Comparison of ENCODE assay signal across 8 mouse cellular contexts in the genomic region with DNA sequence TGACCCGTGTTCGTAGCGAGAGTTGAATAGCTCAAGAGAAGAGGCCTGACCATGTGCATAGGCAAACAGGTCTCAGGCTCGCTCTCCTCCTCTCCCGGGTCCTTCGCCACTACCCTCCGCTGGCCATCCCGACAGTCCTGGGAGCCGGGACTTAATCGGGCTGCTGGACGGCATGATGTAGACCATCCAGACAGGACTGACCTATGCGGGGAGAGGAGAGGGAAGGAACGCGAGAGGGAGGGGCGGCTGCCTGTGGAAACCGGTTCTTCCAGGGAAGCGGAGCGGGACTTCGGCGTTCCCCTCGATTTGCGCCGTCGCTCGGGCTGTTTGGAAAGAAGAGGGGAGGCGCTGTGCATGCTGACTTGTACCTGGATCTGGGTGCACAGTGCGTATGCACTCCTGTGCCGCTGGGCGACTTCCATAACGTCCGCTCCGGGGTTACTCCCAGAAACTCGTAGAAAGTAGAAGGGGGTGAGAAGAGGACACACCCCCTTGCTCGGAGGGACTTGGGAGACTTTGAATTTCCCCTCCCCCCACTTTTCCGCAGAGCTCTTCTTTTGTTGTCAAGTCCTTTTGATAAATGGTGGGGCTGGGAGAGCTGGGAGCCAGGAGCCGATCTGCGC. TPM values are rescaled to one million over a fixed set of nuclear protein-coding genes. Genes with fewer than 3 reads are reported as not detected.
DNase-seq lines count a peak whose midpoint lies in the region; ATAC-seq and TF ChIP-seq lines count a peak whose summit lies in the region.

TSS of gene Zfp503 (minus strand) at position 311 of the 623 bp plus-strand sequence.

- peak within 1 kb of the TSS; percentile 100 for H3K27ac ChIP-seq in intestine, embryonic 14.5 days (ENCODE audit: low read depth)
- H3K27ac ChIP-seq in liver, embryonic 14.5 days = no peak within 1 kb of the TSS
- peak within 1 kb of the TSS; percentile 91 for H3K27ac ChIP-seq in neural tube, embryonic 13.5 days (replicated peaks)

- under 1% methylated on average over 37 of the region's 37 CpGs for WGBS in intestine, embryonic 14.5 days
- under 1% methylated on average over 37 of the region's 37 CpGs for WGBS in liver, embryonic 14.5 days (ENCODE audit: insufficient replicate concordance)
- WGBS in neural tube, embryonic 13.5 days = under 1% methylated on average over 37 of the region's 37 CpGs

- peak within 1 kb of the TSS; percentile 71 for H3K4me2 ChIP-seq in intestine, embryonic 14.5 days (ENCODE audit: low read length)
- peak within 1 kb of the TSS; percentile 56 for H3K4me2 ChIP-seq in liver, embryonic 14.5 days (ENCODE audit: low read depth)
- H3K4me2 ChIP-seq in neural tube, embryonic 13.5 days = peak within 1 kb of the TSS; percentile 91

- TF ChIP-seq CTCF in liver, embryonic 14.5 days (IDR thresholded peaks at IDR 0.05; ENCODE audit: low read depth) = no peak

- H3K9me3 ChIP-seq in intestine, embryonic 14.5 days (ENCODE audit: control insufficient read depth, low read length) = no peaks in the 10 kb centered on the region
- H3K9me3 ChIP-seq in liver, embryonic 14.5 days (ENCODE audit: control insufficient read depth, low read length) = no peaks in the 10 kb centered on the region
- H3K9me3 ChIP-seq in neural tube, embryonic 13.5 days = no peaks in the 10 kb centered on the region

- peak within 1 kb of the TSS; percentile 58 for H3K4me3 ChIP-seq in intestine, embryonic 14.5 days (ENCODE audit: low read depth, low read length)
- H3K4me3 ChIP-seq in liver, embryonic 14.5 days (ENCODE audit: insufficient read depth in 1 of 2, low read depth in 2 of 2, low read length in 2 of 2) = 0 out of 4 replicates have a peak within 1 kb of the TSS, but pooled peaks of 1 of the 2 experiments have one; percentile 5
- peak within 1 kb of the TSS; percentile 91 for H3K4me3 ChIP-seq in neural tube, embryonic 13.5 days

- intact Hi-C loops in left cerebral cortex, postnatal 4 days (cut with DNase I) = loop anchor here (5.0 to 10.0 kb wide), 5 partner anchors 453 to 1413 kb away; no protein-coding TSS in a partner anchor

- ATAC-seq in intestine, embryonic 14.5 days (replicated peaks; ENCODE audit: low FRiP score, low TSS enrichment, low read depth) = peak; percentile 20; the same call in 1 of the 2 replicates
- ATAC-seq in liver, embryonic 14.5 days (ENCODE audit: insufficient read depth) = no peak
- ATAC-seq in neural tube, embryonic 13.5 days (ENCODE audit: low read depth) = no peak

- no peaks in the 10 kb centered on the region for H3K27me3 ChIP-seq in intestine, embryonic 14.5 days (replicated peaks; ENCODE audit: control insufficient read depth, insufficient read depth, low read length)
- H3K27me3 ChIP-seq in liver, embryonic 14.5 days (ENCODE audit: control insufficient read depth, insufficient read depth, low read length) = peaks cover 100% of the 10 kb centered on the region
- peaks cover 13% of the 10 kb centered on the region; the same call in 1 of the 2 replicates for H3K27me3 ChIP-seq in neural tube, embryonic 13.5 days

- TF ChIP-seq EP300 in liver, embryonic 14.5 days (IDR thresholded peaks at IDR 0.05; ENCODE audit: low read depth) = no peak

- DNase-seq in NIH3T3 (ENCODE audit: low read depth) = peak; percentile 90
- DNase-seq in adrenal gland, postnatal 4 days (ENCODE audit: low spot score in 2 of 2) = peak; percentile 30 to 57
- DNase-seq in gastrocnemius, adult 8-10 months (ENCODE audit: low spot score in 2 of 2) = peak; percentile 24 to 37
- DNase-seq in intestine, embryonic 14.5 days (ENCODE audit: low spot score) = no peak
- no peak for DNase-seq in liver, embryonic 14.5 days (ENCODE audit: low read depth in 3 of 3, low spot score in 3 of 3)
- DNase-seq in left cerebral cortex, postnatal 4 days = no peak
- DNase-seq in spleen, postnatal 10 days (ENCODE audit: low spot score in 2 of 2) = no peak

- H3K9ac ChIP-seq in intestine, embryonic 14.5 days (ENCODE audit: low read length) = peak within 1 kb of the TSS; percentile 98
- no peak within 1 kb of the TSS for H3K9ac ChIP-seq in liver, embryonic 14.5 days (replicated peaks)
- peak within 1 kb of the TSS; percentile 78 for H3K9ac ChIP-seq in neural tube, embryonic 13.5 days

- peaks cover 27% of the 10 kb centered on the region for H3K4me1 ChIP-seq in intestine, embryonic 14.5 days (replicated peaks; ENCODE audit: control insufficient read depth, insufficient read depth, low read length)
- no peaks in the 10 kb centered on the region for H3K4me1 ChIP-seq in liver, embryonic 14.5 days (replicated peaks; ENCODE audit: control insufficient read depth in 2 of 2, insufficient read depth in 2 of 2, low read length in 1 of 2)
- peaks cover 67% of the 10 kb centered on the region for H3K4me1 ChIP-seq in neural tube, embryonic 13.5 days (replicated peaks)

- peaks cover 15% of the 10 kb centered on the region for H3K36me3 ChIP-seq in intestine, embryonic 14.5 days (ENCODE audit: control insufficient read depth, insufficient read depth, low read length)
- no peaks in the 10 kb centered on the region for H3K36me3 ChIP-seq in liver, embryonic 14.5 days (replicated peaks; ENCODE audit: control insufficient read depth, insufficient read depth, low read depth)
- peaks cover 13% of the 10 kb centered on the region for H3K36me3 ChIP-seq in neural tube, embryonic 13.5 days

RNA-seq across cellular contexts. Expression of gene Zfp503, which starts in this region (rescaled TPM):
- total RNA-seq in adrenal gland, postnatal 4 days (2021) = 10 to 100 TPM; 41.7 to 57.4 TPM
- total RNA-seq in gastrocnemius, adult 8-10 months (2022) = 10 to 100 TPM in 2 of 4 experiments, 1 to 10 TPM in 2; 5.8 to 17.2 (median 10.4) TPM
- 11.4 and 12.7 TPM in 2 replicates for polyA plus RNA-seq in intestine, embryonic 14.5 days (2014; fragmentation: Nextera tagmentation; extraction: Ambion mirVana)
- polyA plus RNA-seq in liver, embryonic 14.5 days (2012; rRNA removed) = 0.77 and 0.90 TPM in 2 replicates
- polyA plus RNA-seq in liver, embryonic 14.5 days (2014; fragmentation: Nextera tagmentation; extraction: Ambion mirVana) = 0.24 and 0.43 TPM in 2 replicates
- 16.9 and 20.4 TPM in 2 replicates for polyA plus RNA-seq in neural tube, embryonic 13.5 days (2015; fragmentation: Nextera tagmentation; extraction: Ambion mirVana)
- 1 to 10 TPM; 2.2 to 4.8 TPM for total RNA-seq in left cerebral cortex, postnatal 4 days (2021)

Comparison
In these comparisons a context has a peak if more than half of its experiments do, and no peak if none do; other contexts are left out.
1. DNase-seq: peak in NIH3T3 (single experiment), adrenal gland, postnatal 4 days (2 of 2) and gastrocnemius, adult 8-10 months (2 of 2); none in intestine, embryonic 14.5 days (single experiment), liver, embryonic 14.5 days (0 of 3), left cerebral cortex, postnatal 4 days (single experiment) and spleen, postnatal 10 days (0 of 2).
2. Peak in every context shown above with its lines, with median percentiles within 50 percentile points of each other: H3K4me2 ChIP-seq.